Mouse (Mus musculus) embryonic facial prominence, embryonic 10.5 days (tissue): ENCODE measurements around the gene Ddx58. TPM values are rescaled to one million over a fixed set of nuclear protein-coding genes. Genes with fewer than 3 reads are reported as not detected.

ENCODE experiments used
- DNase-seq: peaks from one replicate; pipeline ENCODE4 v3.0.0-alpha.2; 2017; ENCODE audit warnings: low spot score
- H3K27ac ChIP-seq: fragments of 300-500 bp; sonication (generic); replicated peaks from 2 replicates; pipeline ENCODE4 v1.5.1; 2016; ENCODE audit warnings: mild to moderate bottlenecking
- H3K27me3 ChIP-seq: fragments of 300-500 bp; sonication (generic); replicated peaks from 2 replicates; pipeline ENCODE4 v1.6.1; 2016; ENCODE audit warnings: low read depth, mild to moderate bottlenecking; ENCODE audit not compliant: poor library complexity, severe bottlenecking
- H3K36me3 ChIP-seq: fragments of 300-500 bp; sonication (generic); replicated peaks from 2 replicates; pipeline ENCODE4 v1.6.1; 2016; ENCODE audit warnings: mild to moderate bottlenecking, moderate library complexity
- H3K4me1 ChIP-seq: fragments of 300-500 bp; sonication (generic); 2 replicates; pipeline ENCODE4 v1.6.1; 2016
- H3K4me3 ChIP-seq: fragments of 300-500 bp; sonication (generic); 2 replicates; pipeline ENCODE4 v1.5.1; 2016; ENCODE audit warnings: mild to moderate bottlenecking, moderate library complexity
- H3K9me3 ChIP-seq: fragments of 300-500 bp; sonication (generic); 2 replicates; pipeline ENCODE4 v1.6.1; 2016; ENCODE audit warnings: mild to moderate bottlenecking
- WGBS: fragments of 180-500 bp; shearing (Covaris S2); methylation state at CpG from one replicate; pipeline ENCODE4 v1.1.7; 2016; 5-methylcytosine and 5-hydroxymethylcytosine counted together
- polyA plus RNA-seq: library from polyadenylated mRNA; unstranded; fragments of >200 nt; fragmentation: Nextera tagmentation; extraction: Ambion mirVana; gene quantifications from 2 replicates; pipeline ENCODE4 v1.2.1, GENCODE M21; 2016

Ddx58 gene
- polyA plus RNA-seq, result 4.7 and 6.2 TPM in 2 replicates

DNA sequence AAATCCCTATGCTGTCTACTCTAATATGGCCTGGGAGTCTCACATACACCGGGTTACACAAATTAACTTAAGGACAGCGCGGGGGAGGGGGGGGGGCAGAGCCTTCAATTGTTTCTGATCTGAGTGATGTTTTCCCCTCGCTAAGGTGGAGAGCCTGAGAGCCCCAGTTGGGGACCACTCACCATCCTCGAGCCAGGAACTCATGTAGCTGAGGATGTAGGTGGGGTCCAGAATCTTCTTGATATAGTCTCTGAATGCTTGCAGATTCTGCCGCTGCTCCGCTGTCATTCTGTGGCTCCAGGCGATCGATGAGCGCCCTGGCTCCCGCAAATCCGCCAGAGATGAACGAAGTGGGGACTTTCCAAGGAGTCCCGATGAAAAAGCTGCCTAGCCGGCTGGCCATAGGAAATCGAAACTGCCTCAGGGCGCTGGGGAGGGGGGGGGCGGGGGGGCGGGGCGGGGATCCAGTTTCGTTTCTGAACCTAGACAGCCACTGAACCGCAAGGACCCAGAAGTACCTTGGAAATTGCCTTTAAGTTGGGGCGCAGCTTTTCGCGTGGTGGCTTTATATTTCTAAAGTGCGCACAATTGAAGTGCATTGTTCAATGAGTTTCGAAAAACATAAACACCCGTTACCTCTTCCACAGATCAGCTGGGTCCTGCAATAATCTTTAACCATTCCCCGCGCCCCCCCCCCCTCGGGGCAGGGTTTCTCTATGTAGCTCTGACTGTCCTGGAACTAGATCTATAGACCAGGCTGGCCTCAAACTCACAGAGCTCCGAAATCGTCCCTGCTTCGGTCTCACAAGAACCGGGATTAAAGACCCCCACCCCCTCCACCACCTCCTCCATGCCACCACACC, at the start of gene Ddx58:
Gene Ddx58, minus strand, starts transcription at position 420 of the 863 bp plus-strand sequence.
- H3K36me3 ChIP-seq, result no peaks in the 10 kb centered on the region
- H3K27me3 ChIP-seq, result no peaks in the 10 kb centered on the region
- 4% methylated on average over 35 of the region's 35 CpGs for WGBS
- H3K27ac ChIP-seq, result peak within 1 kb of the TSS; percentile 69
- peak within 1 kb of the TSS; percentile 67 for H3K4me3 ChIP-seq
- no peaks in the 10 kb centered on the region for H3K9me3 ChIP-seq
- DNase-seq, result peak; percentile 70
- peaks cover 20% of the 10 kb centered on the region for H3K4me1 ChIP-seq

DNA sequence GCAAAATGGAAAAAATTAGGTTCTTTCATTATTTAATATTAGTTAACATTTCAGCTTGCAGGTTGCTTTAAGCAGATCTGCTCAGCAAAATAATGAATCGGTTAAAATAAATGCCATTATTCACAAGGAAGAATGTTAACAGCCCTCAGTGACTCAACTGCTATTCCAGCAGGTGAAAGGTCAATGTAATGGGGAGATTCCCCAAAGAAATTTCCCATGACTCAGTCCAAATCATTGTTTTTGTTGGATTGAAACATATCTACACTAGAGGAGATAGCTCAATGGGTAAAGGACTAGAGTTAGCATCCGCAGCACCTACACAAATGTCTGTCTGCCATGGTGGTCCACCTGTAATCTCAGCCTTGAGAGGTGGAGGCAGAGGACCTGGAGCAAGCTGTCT, 49.4 kb upstream of the Ddx58 start:
- peaks cover 4% of the 10 kb centered on the region; the same call in 1 of the 2 replicates for H3K9me3 ChIP-seq
- no peaks in the 10 kb centered on the region for H3K4me1 ChIP-seq
- H3K27me3 ChIP-seq, result no peaks in the 10 kb centered on the region
- DNase-seq, result no peak
- WGBS, result 89% methylated on average over 2 of the region's 2 CpGs
- no peak overlapping the region for H3K4me3 ChIP-seq
- no peaks in the 10 kb centered on the region for H3K36me3 ChIP-seq
- no peak overlapping the region for H3K27ac ChIP-seq

DNA sequence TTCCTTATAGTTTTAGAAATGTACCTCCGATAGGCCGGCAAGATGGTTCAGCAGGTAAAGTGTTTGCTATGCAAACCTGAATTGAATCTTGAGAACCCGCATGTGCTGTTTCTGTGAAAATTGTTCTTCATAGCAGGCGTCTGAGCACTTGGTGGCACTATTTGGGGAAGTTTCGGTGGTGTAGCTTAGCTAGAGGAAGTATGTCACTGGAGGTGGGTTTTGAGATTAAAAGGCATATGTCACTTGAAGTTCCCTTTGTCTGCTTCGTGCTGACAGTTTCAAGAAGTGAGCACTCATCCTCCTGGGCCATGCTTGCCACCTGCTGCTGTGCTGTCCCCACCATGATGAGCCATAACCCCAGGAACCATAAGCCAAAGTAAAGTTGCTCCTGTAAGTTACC, 47.8 kb upstream of the Ddx58 start:
- H3K9me3 ChIP-seq, result peaks cover 3% of the 10 kb centered on the region; the same call in 1 of the 2 replicates
- H3K4me1 ChIP-seq, result no peaks in the 10 kb centered on the region
- DNase-seq, result no peak
- H3K27ac ChIP-seq, result no peak overlapping the region
- 83% methylated on average over 6 of the region's 6 CpGs for WGBS
- H3K27me3 ChIP-seq, result no peaks in the 10 kb centered on the region
- no peaks in the 10 kb centered on the region for H3K36me3 ChIP-seq
- H3K4me3 ChIP-seq, result no peak overlapping the region

DNA sequence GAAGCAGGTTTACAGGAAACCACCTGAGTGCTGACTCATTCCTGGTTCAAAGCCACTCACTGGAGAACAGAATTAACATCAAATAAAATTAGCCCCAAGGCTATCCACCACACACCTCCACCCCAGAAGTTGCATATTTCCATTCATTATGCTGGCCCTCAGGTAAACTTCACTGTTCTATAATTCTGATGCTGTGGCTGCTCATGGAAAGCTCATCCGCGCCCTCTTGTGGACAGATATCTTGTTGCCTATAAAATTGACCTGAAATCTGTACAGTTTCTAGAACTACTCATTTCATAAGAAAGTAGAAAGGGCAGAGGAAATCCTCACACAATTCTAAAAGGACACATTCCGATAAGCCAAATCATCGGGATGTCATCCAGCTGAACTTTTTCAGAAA, 46.0 kb upstream of the Ddx58 start:
- 22% methylated on average over 4 of the region's 4 CpGs for WGBS
- Histone ChIP-seq H3K27ac (no peak overlapping the region), H3K27me3 (no peaks in the 10 kb centered on the region), H3K4me1 (no peaks in the 10 kb centered on the region), H3K36me3 (no peaks in the 10 kb centered on the region), H3K9me3 (peaks cover 1% of the 10 kb centered on the region; the same call in 1 of the 2 replicates), H3K4me3 (no peak overlapping the region)
- peak; percentile 60 for DNase-seq

DNA sequence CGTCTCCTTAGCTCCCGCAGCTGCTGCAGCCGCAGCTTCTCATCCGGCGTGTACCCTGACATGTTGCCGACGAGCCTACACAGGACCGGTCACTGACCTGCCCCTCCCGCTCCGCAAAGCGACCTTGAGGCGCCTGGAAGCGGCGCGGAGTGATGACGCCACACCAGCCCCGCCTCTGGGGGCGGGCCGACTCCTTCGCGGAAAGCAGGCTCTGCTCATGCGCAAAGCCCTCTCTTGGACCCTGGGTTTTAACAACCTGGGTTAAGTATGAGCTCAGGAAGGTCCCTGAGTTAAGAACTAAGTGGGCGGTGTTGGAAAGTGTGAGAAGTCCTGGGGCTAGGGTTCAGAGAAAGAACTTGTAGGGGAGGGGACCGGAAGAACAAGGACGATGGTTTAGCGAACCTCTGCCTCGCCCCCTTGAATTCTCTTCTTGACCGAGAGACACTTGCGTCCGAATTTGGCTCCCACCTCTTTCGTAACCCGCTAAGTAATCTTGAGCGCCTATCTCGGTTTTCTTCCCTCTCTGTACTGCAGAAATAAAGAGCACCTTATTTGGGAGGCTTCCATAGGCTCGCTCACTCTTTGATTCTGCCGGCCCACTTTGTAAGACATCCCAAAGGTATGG, 39.8 kb upstream of the Ddx58 start, which contains the start of gene Ndufb6:
Gene Ndufb6, minus strand, starts transcription at position 146 of the 625 bp plus-strand sequence.
- peak within 1 kb of the TSS; percentile 86 for H3K27ac ChIP-seq
- peaks cover 22% of the 10 kb centered on the region for H3K36me3 ChIP-seq
- no peaks in the 10 kb centered on the region for H3K27me3 ChIP-seq
- H3K4me3 ChIP-seq, result peak within 1 kb of the TSS; percentile 96
- no peaks in the 10 kb centered on the region for H3K9me3 ChIP-seq
- peak; percentile 98 for DNase-seq
- peaks cover 15% of the 10 kb centered on the region for H3K4me1 ChIP-seq
- WGBS, result under 1% methylated on average over 36 of the region's 36 CpGs

DNA sequence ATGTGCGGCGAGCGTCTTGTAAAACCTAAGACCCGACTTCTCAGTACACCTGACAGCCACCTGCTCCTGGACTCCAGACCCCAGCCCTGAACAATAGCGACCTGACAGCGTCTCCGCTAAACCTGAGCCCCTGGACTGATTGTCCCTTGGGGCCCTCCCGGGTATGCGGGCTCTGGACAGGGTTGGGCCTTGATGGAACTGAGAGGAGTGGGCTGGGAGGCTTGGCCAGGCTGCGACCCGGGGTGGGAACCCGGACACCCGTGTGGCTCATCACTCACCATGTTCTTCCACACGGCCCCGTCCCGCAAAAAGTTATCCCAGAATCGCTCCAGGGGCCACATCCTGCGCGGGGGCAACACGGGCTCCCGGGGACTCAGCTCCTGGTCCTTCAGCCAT, 39.2 kb upstream of the Ddx58 start:
- Histone ChIP-seq H3K9me3 (no peaks in the 10 kb centered on the region), H3K27ac (peak overlapping the region; percentile 86), H3K4me1 (peaks cover 15% of the 10 kb centered on the region), H3K4me3 (peak overlapping the region; percentile 96), H3K36me3 (peaks cover 24% of the 10 kb centered on the region), H3K27me3 (no peaks in the 10 kb centered on the region)
- under 1% methylated on average over 21 of the region's 21 CpGs for WGBS
- DNase-seq, result no peak

DNA sequence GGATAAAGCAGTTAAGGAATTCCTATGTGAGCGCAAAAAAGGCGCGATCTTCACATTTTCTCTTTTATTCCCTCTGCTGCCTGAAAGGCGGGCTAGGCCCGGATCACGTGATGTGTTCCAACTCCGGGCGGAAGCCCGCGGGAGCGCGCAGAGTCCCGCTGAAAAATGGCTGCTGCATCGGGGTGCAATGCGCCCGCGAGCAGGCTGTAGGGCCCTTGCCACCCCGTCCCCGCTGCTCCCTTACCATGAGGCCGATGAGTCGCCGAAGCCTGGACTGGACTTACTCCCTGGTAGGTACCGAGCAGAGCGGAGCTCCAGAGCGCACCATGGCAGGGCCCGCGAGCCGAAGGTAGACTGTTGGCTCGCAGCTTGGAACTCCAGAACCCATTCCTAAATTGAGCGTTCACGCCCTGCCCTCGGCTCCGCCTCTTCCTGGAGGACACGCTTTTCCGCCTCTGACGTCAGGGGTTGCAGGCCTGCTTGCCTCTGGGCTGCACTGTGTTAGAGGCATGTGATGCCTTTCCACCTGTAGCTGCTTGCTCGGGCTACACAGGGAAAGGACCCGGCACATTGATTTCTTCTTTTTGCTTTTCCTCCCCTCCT, 29.9 kb upstream of the Ddx58 start, which contains the start of the genes Smim27 and Topors:
Gene Smim27, plus strand, starts transcription at position 150 of the 603 bp plus-strand sequence.
Gene Topors, minus strand, starts transcription at position 421 of the 603 bp plus-strand sequence.
- Histone ChIP-seq H3K27ac (peak within 1 kb of the TSS; percentile 97), H3K36me3 (peaks cover 61% of the 10 kb centered on the region), H3K4me1 (peaks cover 20% of the 10 kb centered on the region), H3K9me3 (no peaks in the 10 kb centered on the region), H3K27me3 (no peaks in the 10 kb centered on the region), H3K4me3 (peak within 1 kb of the TSS; percentile 69)
- WGBS, result under 1% methylated on average over 38 of the region's 38 CpGs
- peak; percentile 97 for DNase-seq

DNA sequence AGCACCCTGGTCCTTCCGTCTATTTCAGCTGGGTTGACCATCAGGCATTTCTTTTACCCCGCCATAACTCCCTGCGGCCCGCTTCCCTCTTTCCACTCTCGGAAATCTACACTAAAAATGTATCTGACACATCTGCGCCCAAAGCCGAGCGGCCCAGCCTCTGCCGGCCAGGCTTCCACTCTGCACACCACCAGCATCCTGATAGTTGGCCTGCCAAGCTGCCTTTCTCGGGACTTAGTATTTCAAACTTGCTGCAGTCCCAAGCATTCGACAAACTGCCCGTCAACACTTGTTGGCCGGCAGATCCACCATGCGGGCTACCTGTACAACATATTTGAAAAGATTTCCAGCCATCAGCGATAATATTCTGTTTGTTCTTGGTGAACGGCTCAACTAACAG, 29.2 kb upstream of the Ddx58 start:
- H3K27me3 ChIP-seq, result no peaks in the 10 kb centered on the region
- peaks cover 63% of the 10 kb centered on the region for H3K36me3 ChIP-seq
- peak overlapping the region; percentile 97 for H3K27ac ChIP-seq
- H3K4me3 ChIP-seq, result peak overlapping the region; percentile 69
- WGBS, result under 1% methylated on average over 16 of the region's 16 CpGs
- DNase-seq, result no peak
- no peaks in the 10 kb centered on the region for H3K9me3 ChIP-seq
- peaks cover 20% of the 10 kb centered on the region for H3K4me1 ChIP-seq

DNA sequence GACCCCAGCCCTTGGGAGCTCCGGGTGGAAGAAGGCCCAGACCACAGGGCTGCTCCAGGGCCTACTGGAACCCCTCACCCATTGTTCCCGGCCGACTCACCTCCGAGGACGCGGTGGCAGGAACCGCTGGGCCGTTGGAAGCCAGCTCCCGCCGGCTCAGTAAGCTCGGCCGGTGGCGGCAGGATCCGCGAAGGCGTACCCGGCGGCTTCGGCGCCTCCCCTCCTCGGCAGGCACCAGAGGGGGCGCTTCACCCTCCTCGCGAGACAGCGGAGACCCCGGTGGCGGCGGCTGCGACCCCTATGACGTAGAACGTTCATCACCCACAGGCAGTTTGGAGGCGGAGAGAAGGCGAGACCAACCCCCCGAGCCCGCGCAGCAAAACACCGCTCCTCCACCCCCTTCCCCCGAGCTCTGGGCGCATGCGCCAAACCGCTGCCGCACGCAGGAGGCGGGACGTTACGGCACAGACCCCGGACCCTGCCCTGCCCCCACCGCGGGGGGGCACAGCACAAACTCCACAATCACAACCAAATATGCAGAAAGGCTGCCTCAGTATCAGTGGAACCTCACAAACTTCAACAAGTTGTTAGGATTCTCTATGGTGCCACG, 28.7 kb upstream of the Ddx58 start:
- Histone ChIP-seq H3K9me3 (no peaks in the 10 kb centered on the region), H3K36me3 (peaks cover 62% of the 10 kb centered on the region), H3K4me3 (peak overlapping the region; percentile 69), H3K4me1 (peaks cover 20% of the 10 kb centered on the region), H3K27me3 (no peaks in the 10 kb centered on the region), H3K27ac (peak overlapping the region; percentile 97)
- under 1% methylated on average over 50 of the region's 50 CpGs for WGBS
- peak; percentile 98 for DNase-seq

DNA sequence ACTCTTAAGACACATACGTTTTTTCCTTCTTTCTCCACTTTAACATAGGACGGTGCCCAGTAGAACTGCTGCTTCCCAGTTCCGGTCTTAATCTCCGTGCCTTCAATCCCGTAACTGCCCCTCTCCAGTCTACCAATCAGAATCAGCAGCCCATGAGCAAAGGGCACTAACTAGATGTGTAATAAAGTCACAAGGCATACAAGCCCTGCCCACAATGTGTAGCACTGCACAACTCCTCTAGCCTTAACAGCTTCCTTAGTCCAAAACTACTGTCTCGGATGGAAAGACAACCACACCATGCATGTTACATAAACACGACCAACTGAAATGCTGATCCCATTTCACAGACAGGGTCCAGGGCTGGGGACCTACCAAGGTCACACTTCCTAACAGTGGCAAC, 28.1 kb upstream of the Ddx58 start:
- H3K4me3 ChIP-seq, result peak overlapping the region; percentile 69
- H3K27me3 ChIP-seq, result no peaks in the 10 kb centered on the region
- H3K36me3 ChIP-seq, result peaks cover 63% of the 10 kb centered on the region
- H3K4me1 ChIP-seq, result peaks cover 20% of the 10 kb centered on the region
- no peak for DNase-seq
- peak overlapping the region; percentile 97 for H3K27ac ChIP-seq
- no peaks in the 10 kb centered on the region for H3K9me3 ChIP-seq
- 74% methylated on average over 7 of the region's 7 CpGs for WGBS

DNA sequence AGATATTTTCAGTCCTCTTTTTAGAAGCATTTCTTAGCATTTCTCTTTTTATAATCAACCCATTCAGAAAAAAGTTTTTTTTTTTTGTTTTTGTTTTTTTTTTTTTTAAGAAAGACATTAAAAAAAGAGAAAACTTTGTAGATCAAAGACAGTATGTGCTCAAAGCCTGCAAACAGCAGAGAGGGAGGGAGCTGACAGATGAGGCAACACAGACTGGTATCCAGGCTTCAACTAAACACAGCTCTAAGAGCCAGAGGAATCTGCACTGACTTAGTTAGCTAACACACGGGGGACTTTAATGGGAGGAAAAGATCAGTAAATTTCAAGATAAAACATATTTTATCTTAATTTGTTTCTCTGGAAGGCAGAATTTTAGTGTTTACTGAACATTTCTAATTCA, 24.7 kb upstream of the Ddx58 start:
- DNase-seq, result no peak
- Histone ChIP-seq H3K27ac (no peak overlapping the region), H3K4me1 (peaks cover 20% of the 10 kb centered on the region), H3K27me3 (no peaks in the 10 kb centered on the region), H3K4me3 (no peak overlapping the region), H3K36me3 (peaks cover 86% of the 10 kb centered on the region), H3K9me3 (no peaks in the 10 kb centered on the region)
- 87% methylated on average over 1 of the region's 1 CpGs for WGBS
